Mouse (Mus musculus): Measurements from ENCODE around the gene Tcf25.
A peak's percentile ranks its signal among the peaks of the same experiment; 100 is the strongest.

The Tcf25 gene

DNA sequence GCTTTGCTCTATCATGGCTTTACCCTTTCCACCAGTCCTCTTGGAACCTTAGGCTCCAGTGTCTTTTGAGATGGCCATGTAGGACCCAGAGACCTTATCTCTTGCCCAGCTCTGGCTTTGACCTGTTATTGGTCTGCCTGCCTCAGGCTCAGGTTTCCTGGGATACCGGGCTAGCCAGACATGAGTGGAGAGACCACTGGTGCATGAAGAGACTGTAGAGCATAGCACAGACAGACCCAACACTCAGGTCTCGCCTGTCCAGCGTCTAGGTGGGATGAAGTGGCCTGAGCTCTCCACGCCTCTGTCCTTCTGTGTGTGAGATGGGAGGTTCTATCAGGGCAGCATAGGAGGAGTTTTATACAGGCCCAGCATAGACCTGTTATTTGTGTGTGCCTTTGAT, 24.5 kb upstream of the Tcf25 start:
- DNase-seq (ENCODE audit: low read depth, low spot score) = no peak

DNA sequence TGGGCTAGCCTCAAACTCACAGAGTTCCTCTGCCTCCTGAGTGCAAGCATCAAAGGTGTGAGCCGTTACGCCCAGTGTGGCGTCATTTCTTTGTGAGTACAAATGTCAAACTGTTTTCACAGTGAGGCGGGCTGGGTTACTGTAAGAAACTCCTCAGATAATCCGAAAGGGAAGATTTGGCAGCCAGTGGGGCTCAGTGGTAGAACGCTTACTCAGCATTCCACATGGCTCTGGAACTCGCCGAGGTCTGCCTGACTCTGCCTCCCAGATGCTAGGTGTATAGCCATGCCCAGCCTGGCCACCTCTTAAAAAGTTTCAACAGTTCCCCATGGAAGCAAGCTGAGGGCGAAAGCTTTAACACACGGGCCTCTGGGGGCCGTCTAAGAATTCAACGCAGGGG, 21.4 kb upstream of the Tcf25 start:
- no peak for DNase-seq (ENCODE audit: low read depth, low spot score)

DNA sequence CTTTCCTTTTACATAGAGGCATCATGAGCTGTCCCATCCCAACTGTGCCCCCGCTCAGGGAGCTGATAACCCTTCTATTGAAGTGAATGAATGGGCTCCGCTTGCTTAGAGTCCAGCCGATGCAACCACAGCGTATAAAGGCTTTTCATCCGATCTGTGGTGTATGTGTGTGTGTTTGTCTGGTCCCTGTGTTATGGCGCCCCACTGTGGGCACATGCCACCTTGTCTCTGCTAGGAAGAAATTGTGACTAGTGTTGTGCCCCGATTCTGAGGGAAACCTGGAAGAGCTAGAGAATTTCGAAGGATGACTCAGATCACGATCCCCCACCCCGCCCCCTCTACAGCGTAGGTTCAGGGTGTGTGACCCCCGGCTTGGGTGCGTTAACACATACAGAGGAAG, 20.8 kb upstream of the Tcf25 start:
- DNase-seq (ENCODE audit: low read depth, low spot score) = peak; percentile 22

DNA sequence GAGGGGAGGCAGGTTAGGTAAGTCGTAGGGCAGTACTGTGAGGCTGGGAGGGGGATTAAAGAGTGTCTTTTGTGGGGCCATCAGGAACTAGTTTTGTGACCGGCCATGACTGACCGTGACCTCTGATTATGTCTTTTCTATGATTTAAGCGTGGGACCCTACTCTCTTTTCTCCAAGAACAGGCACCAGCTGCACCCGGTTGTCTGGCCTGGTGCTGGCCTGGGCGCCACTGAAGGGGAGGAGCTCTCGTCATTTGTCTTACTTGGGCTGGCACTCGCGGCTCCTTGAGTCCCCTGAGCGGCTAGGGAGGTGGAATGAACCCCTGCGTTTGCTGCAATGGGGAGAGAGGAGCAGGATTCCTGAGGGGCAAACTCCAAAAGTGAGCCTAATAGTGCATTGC, 20.3 kb upstream of the Tcf25 start:
- DNase-seq (ENCODE audit: low read depth, low spot score) = no peak

DNA sequence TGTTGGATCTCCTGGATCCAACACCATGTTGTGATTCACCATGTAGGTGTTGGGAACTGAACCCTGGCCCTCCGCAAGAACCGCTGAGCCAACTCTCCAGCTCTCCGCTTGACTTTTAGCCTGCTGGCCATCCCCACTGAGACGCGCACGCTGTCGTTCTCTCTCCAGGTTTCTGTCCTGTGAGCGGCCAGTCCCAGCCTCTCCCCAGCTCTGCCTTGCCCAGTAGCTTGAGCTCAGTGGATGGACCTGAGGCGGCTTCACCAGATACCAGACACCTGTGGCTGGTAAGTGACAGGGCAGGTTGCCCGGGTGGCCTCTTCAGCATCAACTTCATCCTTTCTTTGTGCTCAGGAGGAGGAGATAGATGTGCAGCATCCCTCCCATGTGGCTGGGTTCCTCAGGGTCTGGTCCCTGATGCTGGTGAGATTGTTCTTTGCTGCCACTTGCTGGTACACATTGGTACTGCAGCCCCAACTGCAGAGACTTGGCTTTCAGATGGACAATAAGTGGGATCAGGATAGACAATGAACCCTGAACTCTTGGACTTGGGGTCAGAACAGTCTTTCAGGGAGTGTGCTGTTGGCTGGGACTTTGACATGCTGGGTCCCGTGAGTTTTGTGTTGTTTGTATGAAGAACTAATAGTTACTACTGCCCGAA, 12.3 kb upstream of the Tcf25 start:
- peak; percentile 24 for DNase-seq (ENCODE audit: low read depth, low spot score)

DNA sequence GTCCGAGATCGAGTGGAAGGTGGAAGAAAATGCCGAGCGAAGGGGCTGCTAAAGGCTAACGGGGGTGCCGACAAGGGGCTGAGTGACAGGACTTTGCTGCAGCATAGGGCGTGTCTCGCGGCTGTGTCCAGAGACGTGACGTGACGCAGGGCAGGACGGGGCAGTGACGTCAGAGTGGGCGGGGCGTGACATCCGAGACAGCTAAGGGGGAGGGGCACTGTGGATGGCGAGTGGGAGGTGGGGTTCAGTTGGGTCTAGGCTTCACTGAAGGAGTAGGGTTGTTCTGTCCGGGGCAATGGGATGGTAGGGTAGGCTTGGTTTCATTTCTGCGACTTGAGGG, 656 bp downstream of the Tcf25 start:
- peak; percentile 66 for DNase-seq (ENCODE audit: low read depth, low spot score)

DNA sequence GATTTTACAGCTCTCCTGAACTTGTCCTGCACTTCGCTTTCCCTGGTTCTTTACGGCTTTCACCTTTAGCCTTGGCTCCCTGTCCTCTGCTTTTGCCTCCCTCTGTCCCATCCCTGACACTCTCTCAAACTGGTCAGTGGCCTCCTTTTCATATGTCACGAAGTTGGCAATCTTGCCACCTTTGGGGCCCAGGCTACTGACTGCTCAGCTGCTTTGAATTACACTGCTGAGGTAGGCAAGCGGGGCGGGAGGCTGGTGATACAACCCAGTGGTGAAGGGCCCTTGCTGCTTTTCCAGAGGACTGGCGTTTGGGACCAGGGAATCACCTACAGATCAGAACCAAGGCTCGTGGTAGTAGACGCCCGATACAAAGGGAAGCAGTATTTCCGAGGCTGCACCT, 2.1 kb downstream of the Tcf25 start:
- DNase-seq (ENCODE audit: low read depth, low spot score) = no peak

DNA sequence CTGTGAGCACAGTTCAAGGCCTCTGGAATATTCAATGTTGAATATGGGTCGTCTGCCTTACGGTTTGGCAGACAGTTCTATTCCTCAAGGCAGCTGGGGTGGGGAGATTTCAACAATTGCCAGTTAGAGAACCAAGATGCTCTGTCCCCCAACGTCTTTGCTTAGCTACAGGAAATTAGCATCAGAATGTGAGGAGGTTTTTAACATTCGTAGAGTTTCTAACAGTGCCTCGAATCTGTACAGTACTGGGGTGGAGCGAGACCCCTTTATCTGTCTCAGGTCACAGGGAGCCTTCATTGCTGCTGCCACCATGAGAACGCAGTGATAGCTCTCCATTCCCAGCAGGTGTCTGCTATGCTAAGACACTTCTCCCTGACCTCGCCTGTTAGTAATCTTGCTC, 2.6 kb downstream of the Tcf25 start:
- no peak for DNase-seq (ENCODE audit: low read depth, low spot score)

DNA sequence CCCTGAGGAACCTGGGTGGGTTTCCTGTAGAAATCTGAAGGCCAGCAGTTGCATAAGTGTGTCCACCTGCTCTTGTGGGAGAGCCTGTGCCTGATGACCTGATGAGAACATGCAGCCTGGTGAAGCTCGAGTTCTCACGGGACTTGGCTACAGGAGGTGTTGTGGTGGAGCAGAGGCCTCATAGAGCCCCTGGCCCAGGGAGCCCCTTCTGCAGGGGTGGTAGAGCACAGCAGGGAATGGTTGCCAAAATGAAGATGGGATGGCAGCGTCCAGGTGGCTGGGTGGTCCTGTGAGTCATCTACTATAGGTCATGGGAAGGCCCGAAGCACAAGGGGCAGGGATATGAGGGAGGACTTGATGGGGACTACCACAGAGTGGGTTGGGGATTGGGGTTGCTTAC, 8.2 kb downstream of the Tcf25 start:
- DNase-seq (ENCODE audit: low read depth, low spot score) = no peak

DNA sequence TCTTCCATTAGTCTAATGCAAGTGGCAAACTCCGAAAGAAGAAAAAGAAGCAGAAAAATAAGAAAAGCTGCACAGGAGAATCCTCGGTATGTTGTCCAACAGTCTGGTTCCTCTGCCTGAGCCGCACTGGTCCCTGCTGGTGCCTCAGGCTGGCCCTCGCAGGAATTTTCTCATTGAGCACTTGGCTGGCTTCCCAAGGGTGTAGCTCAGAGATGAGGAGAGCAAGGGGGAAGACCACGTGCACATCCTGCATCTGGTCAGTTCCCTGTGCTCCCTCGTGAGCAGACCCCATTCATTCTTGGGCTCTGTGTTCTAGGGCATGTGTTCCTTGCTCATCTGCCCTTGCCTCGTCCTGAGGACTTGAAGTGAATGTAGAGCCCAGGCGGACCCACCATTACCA, 9.0 kb downstream of the Tcf25 start:
- DNase-seq (ENCODE audit: low read depth, low spot score) = no peak

DNA sequence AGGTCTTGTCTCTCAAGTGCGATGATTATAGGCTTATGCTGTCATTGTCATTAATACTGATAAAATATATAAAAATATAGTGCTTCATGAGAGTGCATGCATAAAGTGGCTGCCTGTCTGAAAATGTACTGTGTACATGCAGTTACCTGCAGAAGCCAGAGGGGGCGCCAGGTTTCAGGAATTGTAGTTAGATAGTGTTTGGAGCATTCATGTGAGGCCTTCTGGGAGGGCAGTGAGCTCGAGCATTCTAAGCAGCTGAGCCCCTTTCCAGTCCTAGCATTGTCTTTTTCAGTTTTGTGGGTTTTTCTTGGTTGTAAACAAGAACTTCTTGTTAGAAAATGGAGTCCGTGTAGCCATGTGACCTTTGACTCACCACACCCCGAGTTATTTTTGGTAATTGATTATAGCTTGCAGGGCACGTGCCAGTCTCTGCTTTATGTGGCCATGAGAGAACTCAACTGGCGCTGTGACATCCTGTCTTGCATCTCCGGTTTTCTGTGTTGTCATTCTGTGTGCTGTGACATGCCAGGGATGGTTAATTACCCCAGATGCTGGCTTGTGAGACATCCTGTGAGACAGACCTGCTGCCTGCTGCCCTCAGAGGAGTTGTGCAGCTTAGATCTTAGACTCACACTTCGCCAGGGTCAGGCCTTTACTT, 11.5 kb downstream of the Tcf25 start:
- no peak for DNase-seq (ENCODE audit: low read depth, low spot score)

DNA sequence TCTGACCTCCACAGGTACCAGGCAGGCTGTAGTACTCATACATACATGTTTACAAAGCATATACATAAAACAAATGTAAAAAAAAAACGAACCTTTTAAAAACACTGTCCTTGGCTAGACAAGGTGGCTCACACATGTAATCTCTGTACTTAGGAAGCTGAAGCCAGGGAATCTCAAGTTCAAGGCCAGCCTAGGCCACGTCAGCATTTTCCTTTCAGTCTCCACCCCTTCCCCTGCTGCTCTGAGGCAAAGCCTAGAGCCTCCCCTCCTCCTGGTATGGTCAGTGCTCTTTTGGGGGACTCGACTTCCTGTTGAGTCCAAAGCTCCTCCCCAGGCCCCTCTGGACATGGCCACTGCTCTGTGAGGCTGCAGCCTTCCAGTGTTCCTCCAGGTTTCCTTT, 13.5 kb downstream of the Tcf25 start:
- no peak for DNase-seq (ENCODE audit: low read depth, low spot score)

DNA sequence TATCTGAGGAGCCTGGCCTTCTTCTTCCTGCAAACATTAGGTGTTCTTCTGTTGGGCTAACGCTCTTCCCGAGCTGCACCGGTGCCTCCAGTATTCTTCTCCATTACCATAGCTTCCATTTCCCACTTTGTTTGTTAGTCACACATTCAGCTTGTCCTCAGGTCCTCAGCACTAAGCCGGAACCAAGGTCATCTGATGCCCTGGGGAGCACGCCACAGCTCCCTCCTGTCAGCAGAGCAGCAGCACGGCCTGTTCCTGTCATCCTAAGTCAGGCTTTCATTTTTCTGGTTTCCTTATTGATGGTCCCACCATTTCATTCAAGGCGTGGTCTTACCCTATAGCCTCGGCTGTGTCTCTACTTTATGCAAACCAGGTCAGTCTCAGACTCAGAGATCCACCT, 14.2 kb downstream of the Tcf25 start:
- no peak for DNase-seq (ENCODE audit: low read depth, low spot score)

DNA sequence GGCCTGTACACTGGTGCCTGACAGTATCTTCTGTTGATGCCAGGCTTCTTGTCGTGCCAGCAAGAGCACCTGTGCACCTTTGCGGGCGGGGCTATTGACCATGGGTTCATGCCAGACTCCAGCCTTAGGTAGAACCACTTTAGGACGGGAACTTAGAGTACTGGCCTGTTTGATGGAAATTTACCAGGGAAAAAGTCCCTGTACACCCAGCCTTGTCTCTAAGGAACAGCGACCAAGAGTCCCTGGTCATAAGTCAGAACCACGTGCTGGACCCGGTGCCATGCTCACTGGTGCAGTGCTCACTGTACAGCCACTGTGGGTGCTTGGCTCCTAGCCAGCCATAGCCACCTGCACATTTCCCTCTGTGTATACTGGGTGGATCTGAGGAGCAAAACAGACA, 15.5 kb downstream of the Tcf25 start:
- no peak for DNase-seq (ENCODE audit: low read depth, low spot score)

DNA sequence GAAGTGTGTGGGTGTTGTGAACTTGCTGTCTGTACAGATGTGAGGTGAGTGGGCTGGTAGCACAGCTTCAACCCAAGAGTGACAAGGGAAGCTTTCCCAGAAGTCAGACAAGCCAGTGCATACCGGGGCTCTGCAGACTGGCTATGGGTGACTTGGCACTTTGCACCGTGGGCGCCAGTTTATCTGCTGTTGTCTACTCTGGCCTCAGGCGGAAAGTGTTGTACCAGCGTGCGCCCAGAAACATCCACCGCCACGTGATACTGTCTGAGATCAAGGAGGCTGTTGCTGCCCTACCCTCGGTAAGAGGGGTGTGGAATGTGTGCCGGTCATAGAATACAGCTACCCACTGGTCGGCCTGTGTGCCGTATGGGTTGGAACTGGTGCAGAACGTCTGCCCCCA, 24.8 kb downstream of the Tcf25 start:
- DNase-seq (ENCODE audit: low read depth, low spot score) = no peak

DNA sequence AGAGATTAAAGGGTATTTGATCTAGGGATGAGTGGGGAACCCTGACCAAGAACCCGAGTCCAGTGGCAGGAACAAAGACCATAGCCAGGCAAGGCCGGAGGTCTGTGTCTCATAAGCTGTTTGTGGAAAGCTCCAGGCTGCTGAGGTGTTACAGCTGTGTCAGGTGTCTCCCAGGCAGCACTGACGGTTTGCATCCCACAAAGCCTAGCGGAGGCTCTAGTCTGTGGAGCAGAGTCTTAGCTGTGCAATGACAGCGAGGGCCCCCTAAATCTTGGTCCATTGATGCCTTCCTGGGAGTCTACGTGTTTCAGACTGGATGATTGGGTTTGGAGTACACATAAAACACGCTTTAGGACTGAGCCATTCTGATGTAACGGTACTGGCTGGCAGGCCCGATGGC, 28.4 kb downstream of the Tcf25 start:
- no peak for DNase-seq (ENCODE audit: low read depth, low spot score)

DNA sequence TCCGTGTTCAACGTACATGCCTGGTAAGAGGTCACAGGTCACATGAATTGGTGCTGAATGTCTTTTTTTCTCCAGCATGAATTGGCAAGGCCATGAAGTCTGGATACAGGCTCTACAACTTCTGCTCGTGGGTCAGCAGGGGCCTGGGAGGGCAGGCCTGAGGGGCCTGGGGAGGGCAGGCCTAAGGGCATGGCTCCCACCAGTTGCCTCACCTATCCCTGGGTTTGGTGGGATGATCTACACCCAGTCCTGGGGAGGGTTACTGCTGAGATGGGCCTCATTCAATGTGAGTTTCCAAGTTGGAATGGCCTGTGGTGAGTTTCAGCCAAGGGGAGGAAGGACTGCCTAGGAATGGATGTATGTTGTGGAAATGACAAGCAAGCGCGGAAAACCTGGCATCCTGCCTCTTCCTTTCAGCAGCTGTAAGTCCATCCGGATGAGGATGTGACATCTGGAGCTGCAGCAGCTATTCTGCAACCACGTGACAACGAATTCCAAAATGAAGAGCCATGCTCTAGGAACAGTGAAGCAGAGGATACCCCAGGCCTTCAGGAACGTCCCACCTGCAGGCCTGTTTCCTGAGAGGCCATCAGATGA, 29.3 kb downstream of the Tcf25 start:
- no peak for DNase-seq (ENCODE audit: low read depth, low spot score)

DNA sequence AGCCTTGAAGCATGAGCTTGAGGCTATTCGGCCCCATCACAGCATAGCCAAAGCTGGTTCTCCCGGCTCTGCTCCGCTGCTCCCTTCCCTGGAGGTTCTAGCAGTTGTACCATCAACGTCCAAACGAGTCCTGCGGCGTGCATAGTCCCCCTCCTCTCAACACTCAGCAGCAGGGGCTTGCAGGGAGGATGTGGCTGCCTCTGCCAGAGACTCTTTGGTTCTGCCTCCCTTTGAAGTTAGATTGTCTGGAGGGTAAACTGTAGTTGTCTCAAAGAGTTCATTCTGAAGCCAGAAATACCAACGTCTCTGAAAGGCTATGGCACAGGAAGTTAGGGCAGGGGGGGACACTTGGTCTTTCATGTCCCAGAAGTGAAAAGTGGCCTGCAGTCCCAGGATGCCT, 31.0 kb downstream of the Tcf25 start:
- DNase-seq (ENCODE audit: low read depth, low spot score) = no peak

DNA sequence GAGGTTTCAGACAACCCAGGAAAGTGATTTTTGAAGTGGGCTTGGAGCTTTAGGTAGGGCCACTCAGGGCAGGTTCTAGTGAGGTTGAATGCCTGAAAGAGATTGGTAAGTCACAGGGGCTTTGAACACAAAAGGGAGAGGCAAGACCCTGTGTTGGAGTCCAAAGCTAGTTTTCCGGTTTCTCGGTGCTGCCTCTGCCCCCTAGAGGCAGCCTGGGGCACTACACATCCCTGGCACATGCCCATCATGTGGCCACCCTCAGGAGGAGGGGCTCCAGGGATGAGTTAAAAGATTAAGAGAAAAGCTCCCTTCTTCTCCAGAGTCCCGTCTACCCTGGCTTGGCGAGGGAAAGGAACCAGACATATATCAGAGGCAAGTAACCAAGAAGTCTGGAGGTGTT, 33.2 kb downstream of the Tcf25 start, which contains the start of gene Mc1r:
Gene Mc1r (plus strand): TSS at position 322 of the 400 bp plus-strand sequence.
- DNase-seq (ENCODE audit: low read depth, low spot score) = no peak

DNA sequence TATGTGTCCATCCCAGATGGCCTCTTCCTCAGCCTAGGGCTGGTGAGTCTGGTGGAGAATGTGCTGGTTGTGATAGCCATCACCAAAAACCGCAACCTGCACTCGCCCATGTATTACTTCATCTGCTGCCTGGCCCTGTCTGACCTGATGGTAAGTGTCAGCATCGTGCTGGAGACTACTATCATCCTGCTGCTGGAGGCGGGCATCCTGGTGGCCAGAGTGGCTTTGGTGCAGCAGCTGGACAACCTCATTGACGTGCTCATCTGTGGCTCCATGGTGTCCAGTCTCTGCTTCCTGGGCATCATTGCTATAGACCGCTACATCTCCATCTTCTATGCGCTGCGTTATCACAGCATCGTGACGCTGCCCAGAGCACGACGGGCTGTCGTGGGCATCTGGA, 34.1 kb downstream of the Tcf25 start:
- DNase-seq (ENCODE audit: low read depth, low spot score) = no peak

DNA sequence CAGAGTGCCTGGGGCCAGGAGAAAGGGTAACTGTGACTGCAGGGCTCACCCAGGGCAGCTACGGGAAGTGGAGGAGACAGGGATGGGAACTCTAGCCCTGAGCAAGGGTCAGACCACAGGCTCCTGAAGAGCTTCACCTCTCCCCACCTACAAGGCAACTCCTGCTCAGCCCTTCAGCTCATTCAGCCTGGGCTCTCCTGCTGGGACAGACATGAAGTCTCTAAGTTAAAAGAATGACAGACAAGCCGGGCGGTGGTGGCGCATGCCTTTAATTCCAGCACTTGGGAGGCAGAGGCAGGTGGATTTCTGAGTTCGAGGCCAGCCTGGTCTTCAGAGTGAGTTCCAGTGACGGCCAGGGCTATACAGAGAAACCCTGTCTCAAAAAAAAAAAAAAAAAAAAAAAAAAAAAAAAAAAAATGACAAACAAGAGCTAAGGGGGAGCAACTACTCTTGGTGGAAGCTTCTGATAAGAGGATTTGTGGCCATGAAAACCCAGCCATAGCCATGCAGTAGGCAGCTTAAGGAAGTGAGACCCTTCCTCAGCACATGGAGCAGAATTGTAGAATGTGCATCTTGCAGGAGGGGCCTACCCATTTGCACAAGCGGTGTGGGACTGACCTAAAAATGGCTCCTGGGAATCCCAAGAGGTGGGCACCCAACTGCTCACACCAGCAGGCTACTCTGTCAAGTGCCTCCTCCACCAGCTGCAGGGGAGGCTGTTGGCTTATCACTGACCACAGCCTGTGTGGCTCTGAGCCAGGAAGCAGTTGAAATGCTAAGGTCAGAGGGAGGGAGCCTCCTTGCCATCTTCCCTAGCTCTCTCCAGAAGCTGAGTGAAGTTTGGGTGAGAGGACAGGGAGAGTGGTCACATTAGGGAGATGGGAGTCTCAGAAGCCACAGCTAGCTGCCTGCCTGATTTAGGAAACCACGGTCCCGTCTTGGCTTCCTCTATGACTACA, 35.3 kb downstream of the Tcf25 start:
- no peak for DNase-seq (ENCODE audit: low read depth, low spot score)

DNA sequence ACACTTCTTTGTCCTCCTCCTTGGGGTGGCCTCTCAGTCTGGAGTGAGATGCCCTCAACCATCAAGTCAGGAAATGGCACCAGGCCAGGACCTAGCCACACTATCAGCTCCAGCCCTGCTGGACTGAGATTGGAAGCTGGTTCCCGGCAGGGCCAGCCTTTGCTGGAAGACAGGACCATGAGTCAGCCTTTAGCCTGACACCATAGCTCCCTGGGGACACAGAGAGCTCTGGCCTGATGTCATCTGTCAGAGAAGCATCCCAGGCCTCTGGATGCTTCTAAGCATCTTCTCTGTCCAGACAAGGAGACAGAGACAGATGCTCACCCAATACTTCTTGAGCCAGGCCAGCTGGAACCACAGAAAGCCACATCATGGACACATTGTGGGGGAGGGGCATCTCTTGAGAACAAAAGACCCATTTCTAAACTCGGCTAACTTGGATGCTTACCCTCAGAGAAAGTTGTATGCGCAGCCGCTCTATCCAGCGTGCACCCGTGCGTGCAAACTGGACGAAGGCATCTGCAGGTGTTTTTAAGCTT, 36.6 kb downstream of the Tcf25 start:
- peak; percentile 36 for DNase-seq (ENCODE audit: low read depth, low spot score)
